Comparison of ENCODE assay signal across 11 mouse cellular contexts in the genomic region with DNA sequence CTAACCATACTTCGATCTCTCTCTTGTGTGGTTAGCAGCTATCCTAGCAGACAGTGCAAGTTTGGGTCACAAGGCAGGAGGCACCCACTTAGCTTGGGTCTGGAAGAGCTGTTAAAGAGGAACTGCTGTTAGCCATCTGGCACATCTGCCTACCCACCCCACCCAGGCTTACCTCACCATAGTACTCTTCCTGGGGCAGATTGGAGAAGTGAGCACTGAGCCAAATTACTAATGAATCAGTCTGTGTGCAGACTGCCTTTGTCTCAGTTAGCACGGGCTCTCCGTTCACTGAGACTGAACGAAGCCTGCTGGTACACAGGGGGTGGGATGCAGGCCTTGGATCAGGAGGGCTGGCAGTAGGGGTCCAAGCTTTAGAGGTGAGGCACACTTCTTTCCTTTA. TPM values are rescaled to one million over a fixed set of nuclear protein-coding genes. Genes with fewer than 3 reads are reported as not detected.
A peak's percentile ranks its signal among the peaks of the same experiment; 100 is the strongest.
DNase-seq lines count a peak whose midpoint lies in the region; ATAC-seq and TF ChIP-seq lines count a peak whose summit lies in the region.
"Had no signal": no experiment of that assay in that cellular context is flagged by ENCODE, and none has a peak within 500 bp of the region (broad histone marks: within the 10 kb centered on the region; RNA-seq: fewer than 3 reads in every experiment).

No protein-coding gene starts in this region.

- H3K4me3 ChIP-seq in forebrain, embryonic 12.5 days (replicated peaks): no peak overlapping the region
- no peak overlapping the region for H3K4me3 ChIP-seq in forebrain, embryonic 10.5 days
- H3K4me3 ChIP-seq in G1E (ENCODE audit: low read depth, low read length): no peak overlapping the region
- no peak overlapping the region for H3K4me3 ChIP-seq in forebrain, embryonic 16.5 days (replicated peaks; ENCODE audit: low read length)
- no peak overlapping the region for H3K4me3 ChIP-seq in thymus, adult 2 months (ENCODE audit: control insufficient read depth, insufficient read depth, low read length)
- H3K4me3 ChIP-seq: heart, embryonic 13.5 days; stomach, embryonic 15.5 days had no signal

- TF ChIP-seq CTCF in G1E (IDR thresholded peaks at IDR 0.05; ENCODE audit: low read depth, low read length): no peak
- TF ChIP-seq CTCF in thymus, adult 2 months (IDR thresholded peaks at IDR 0.05; ENCODE audit: borderline replicate concordance, control insufficient read depth, extremely low read depth, insufficient read depth, low read length, poor library complexity): no peak

- H3K9me3 ChIP-seq in forebrain, embryonic 12.5 days: no peaks in the 10 kb centered on the region
- no peaks in the 10 kb centered on the region for H3K9me3 ChIP-seq in forebrain, embryonic 10.5 days
- no peaks in the 10 kb centered on the region for H3K9me3 ChIP-seq in G1E (replicated peaks)
- no peaks in the 10 kb centered on the region for H3K9me3 ChIP-seq in forebrain, embryonic 16.5 days (ENCODE audit: control insufficient read depth, low read length)
- H3K9me3 ChIP-seq: heart, embryonic 13.5 days; stomach, embryonic 15.5 days had no signal

- H3K27me3 ChIP-seq in forebrain, embryonic 12.5 days: 0 out of 2 replicates have a peak, but pooled peaks cover 3% of the 10 kb centered on the region
- H3K27me3 ChIP-seq in forebrain, embryonic 10.5 days (ENCODE audit: poor library complexity, severe bottlenecking): peaks cover 9% of the 10 kb centered on the region; the same call in 1 of the 2 replicates
- H3K27me3 ChIP-seq in G1E (ENCODE audit: insufficient read depth, low read length): no peaks in the 10 kb centered on the region; the same call in 1 of the 2 replicates
- no peaks in the 10 kb centered on the region for H3K27me3 ChIP-seq in forebrain, embryonic 16.5 days (replicated peaks; ENCODE audit: control insufficient read depth, insufficient read depth, low read length)
- H3K27me3 ChIP-seq in thymus, adult 2 months (ENCODE audit: control insufficient read depth, insufficient read depth, low read length): no peaks in the 10 kb centered on the region
- H3K27me3 ChIP-seq: heart, embryonic 13.5 days; stomach, embryonic 15.5 days had no signal

- no peak overlapping the region for H3K9ac ChIP-seq in forebrain, embryonic 12.5 days
- no peak overlapping the region for H3K9ac ChIP-seq in forebrain, embryonic 16.5 days (replicated peaks; ENCODE audit: low read depth, low read length)
- H3K9ac ChIP-seq: heart, embryonic 13.5 days; stomach, embryonic 15.5 days had no signal

- peak overlapping the region; percentile 37; the same call in 1 of the 2 replicates for H3K27ac ChIP-seq in forebrain, embryonic 12.5 days
- no peak overlapping the region for H3K27ac ChIP-seq in forebrain, embryonic 10.5 days
- no peak overlapping the region for H3K27ac ChIP-seq in forebrain, embryonic 16.5 days (ENCODE audit: low read length)
- no peak overlapping the region for H3K27ac ChIP-seq in thymus, adult 2 months (ENCODE audit: control insufficient read depth, insufficient read depth, low read length)
- H3K27ac ChIP-seq: heart, embryonic 13.5 days; stomach, embryonic 15.5 days had no signal

- WGBS in forebrain, embryonic 12.5 days: 72% methylated on average over 4 of the region's 4 CpGs
- WGBS in forebrain, embryonic 10.5 days: 84% methylated on average over 4 of the region's 4 CpGs
- WGBS in forebrain, embryonic 16.5 days: 49% methylated on average over 4 of the region's 4 CpGs
- WGBS in thymus, adult 2 months: 27% methylated on average over 4 of the region's 4 CpGs

- peaks cover 13% of the 10 kb centered on the region for H3K4me1 ChIP-seq in forebrain, embryonic 12.5 days
- peaks cover 32% of the 10 kb centered on the region for H3K4me1 ChIP-seq in forebrain, embryonic 10.5 days
- peaks cover 53% of the 10 kb centered on the region for H3K4me1 ChIP-seq in G1E (ENCODE audit: insufficient read depth, low read depth, low read length)
- peaks cover 18% of the 10 kb centered on the region for H3K4me1 ChIP-seq in forebrain, embryonic 16.5 days (replicated peaks; ENCODE audit: control insufficient read depth, insufficient read depth, low read length)
- no peaks in the 10 kb centered on the region for H3K4me1 ChIP-seq in thymus, adult 2 months (replicated peaks; ENCODE audit: control insufficient read depth, insufficient read depth, low read length)

- no peak for ATAC-seq in forebrain, embryonic 12.5 days (ENCODE audit: low FRiP score)
- peak; percentile 89 for ATAC-seq in G1E (ENCODE audit: extremely low read depth, insufficient number of reproducible peaks, low FRiP score, poor library complexity, severe bottlenecking)
- peak; percentile 62 for ATAC-seq in forebrain, embryonic 16.5 days
- ATAC-seq in erythroblast, adult 5-6 weeks (replicated peaks; ENCODE audit: low FRiP score, poor library complexity, severe bottlenecking): no peak

- no peak overlapping the region for H3K4me2 ChIP-seq in forebrain, embryonic 12.5 days
- no peak overlapping the region for H3K4me2 ChIP-seq in forebrain, embryonic 16.5 days (ENCODE audit: low read length)
- H3K4me2 ChIP-seq: heart, embryonic 13.5 days; stomach, embryonic 15.5 days had no signal

- no peak for TF ChIP-seq POLR2A in thymus, adult 2 months (IDR thresholded peaks at IDR 0.05; ENCODE audit: control insufficient read depth, extremely low read depth, insufficient read depth, low read length, poor library complexity)

- no peak for DNase-seq in forebrain, embryonic 10.5 days (ENCODE audit: extremely low spot score, low spot score)
- peak; percentile 86 for DNase-seq in G1E (ENCODE audit: low spot score)
- DNase-seq in monocyte, adult 2 months (ENCODE audit: low read depth in 1 of 2, low spot score in 2 of 2): peak; percentile 57 to 80
- no peak for DNase-seq in kidney, adult 9 months
- DNase-seq in thymus, adult 2 months: no peak
- DNase-seq: kidney, postnatal 25 days had no signal

- peaks cover 8% of the 10 kb centered on the region for H3K36me3 ChIP-seq in forebrain, embryonic 12.5 days (replicated peaks)
- peaks cover 40% of the 10 kb centered on the region for H3K36me3 ChIP-seq in forebrain, embryonic 10.5 days (replicated peaks)
- H3K36me3 ChIP-seq in G1E (replicated peaks): peaks cover 42% of the 10 kb centered on the region
- peaks cover 2% of the 10 kb centered on the region; the same call in 1 of the 2 replicates for H3K36me3 ChIP-seq in forebrain, embryonic 16.5 days (ENCODE audit: control insufficient read depth, insufficient read depth)
- no peaks in the 10 kb centered on the region for H3K36me3 ChIP-seq in thymus, adult 2 months (ENCODE audit: control insufficient read depth, insufficient read depth, low read length)
- H3K36me3 ChIP-seq: stomach, embryonic 15.5 days had no signal

RNA-seq across cellular contexts. Expression of gene Slc27a3, which starts 6.0 kb away (rescaled TPM):
- polyA plus RNA-seq in forebrain, embryonic 12.5 days (2016; fragmentation: Nextera tagmentation; extraction: Ambion mirVana): 14.7 and 18.3 TPM in 2 replicates
- 18.8 and 20.9 TPM in 2 replicates for polyA plus RNA-seq in forebrain, embryonic 10.5 days (2016; fragmentation: Nextera tagmentation; extraction: Ambion mirVana)
- total RNA-seq in G1E (2014; fragmentation: Nextera tagmentation) (0.73 and 1.3 TPM in 2 replicates), G1E (2017) (2.7 and 2.9 TPM in 2 replicates)
- polyA plus RNA-seq in G1E (2012): 2.9 and 3.0 TPM in 2 replicates
- polyA plus RNA-seq in forebrain, embryonic 16.5 days (2015; fragmentation: Nextera tagmentation; extraction: Ambion mirVana): 17.1 and 20.0 TPM in 2 replicates
- total RNA-seq in erythroblast, adult 5-6 weeks (2015; ENCODE audit: low replicate concordance): not detected in 2 replicates
- 0.68 TPM in 1 of 2 replicates, not detected in the other for total RNA-seq in erythroblast, adult 5-6 weeks (2017; ENCODE audit: low replicate concordance)
- 15.0 and 21.2 TPM in 2 replicates for polyA plus RNA-seq in thymus, adult 2 months (2012; rRNA removed)

RNA-seq across cellular contexts. Expression of gene Ints3, which starts 49.7 kb away (rescaled TPM):
- 42.8 and 45.1 TPM in 2 replicates for polyA plus RNA-seq in forebrain, embryonic 12.5 days (2016; fragmentation: Nextera tagmentation; extraction: Ambion mirVana)
- 40.9 and 41.9 TPM in 2 replicates for polyA plus RNA-seq in forebrain, embryonic 10.5 days (2016; fragmentation: Nextera tagmentation; extraction: Ambion mirVana)
- total RNA-seq in G1E (2014; fragmentation: Nextera tagmentation): 36.7 and 47.0 TPM in 2 replicates
- 32.5 and 36.2 TPM in 2 replicates for total RNA-seq in G1E (2017)
- polyA plus RNA-seq in G1E (2012): 28.2 and 30.8 TPM in 2 replicates
- polyA plus RNA-seq in forebrain, embryonic 16.5 days (2015; fragmentation: Nextera tagmentation; extraction: Ambion mirVana): 32.2 and 32.3 TPM in 2 replicates
- total RNA-seq in erythroblast, adult 5-6 weeks (2015; ENCODE audit: low replicate concordance): 6.0 and 6.9 TPM in 2 replicates
- 5.1 and 10.5 TPM in 2 replicates for total RNA-seq in erythroblast, adult 5-6 weeks (2017; ENCODE audit: low replicate concordance)
- polyA plus RNA-seq in thymus, adult 2 months (2012; rRNA removed): 46.2 and 47.4 TPM in 2 replicates

Comparison
In these comparisons a context has a peak if more than half of its experiments do, and no peak if none do; other contexts are left out.
1. ATAC-seq: peak in G1E (single experiment) and forebrain, embryonic 16.5 days (single experiment); none in forebrain, embryonic 12.5 days (single experiment) and erythroblast, adult 5-6 weeks (single experiment).
2. DNase-seq: peak in G1E (single experiment) and monocyte, adult 2 months (2 of 2); none in forebrain, embryonic 10.5 days (single experiment), kidney, adult 9 months (single experiment) and thymus, adult 2 months (single experiment).